Mouse (Mus musculus) T-cell, adult 2 months (primary cell): ENCODE measurements around the gene Lpxn.
A peak's percentile ranks its signal among the peaks of the same experiment; 100 is the strongest.

Experiments used
- DNase-seq: peaks from one replicate; pipeline ENCODE4 v3.0.0; 2022; ENCODE audit warnings: low spot score

The Lpxn gene

DNA sequence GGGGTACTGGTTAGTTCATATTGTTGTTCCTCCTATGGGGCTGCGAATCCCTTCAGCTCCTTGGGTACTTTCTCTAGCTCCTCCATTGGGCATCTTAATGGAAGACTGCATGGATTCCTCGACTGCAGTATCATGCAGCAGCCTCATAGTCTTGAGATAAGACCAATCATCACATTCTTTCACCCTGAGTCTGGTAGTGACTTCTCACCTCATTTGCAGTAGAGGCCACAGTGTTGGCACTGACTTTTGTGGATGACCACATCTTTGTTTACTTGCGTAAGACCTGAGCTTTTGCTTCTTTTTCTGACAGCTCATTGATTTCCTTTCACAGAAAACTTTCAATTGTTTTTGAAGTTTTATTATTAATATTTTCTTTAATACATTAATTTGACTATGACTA, 9.7 kb downstream of the Lpxn start:
- DNase-seq: no peak

- peak; percentile 29 for DNase-seq
Observed at GRCm38 (mm10) chr19:12806214-12806613, 10.2 kb downstream of the Lpxn start.

DNA sequence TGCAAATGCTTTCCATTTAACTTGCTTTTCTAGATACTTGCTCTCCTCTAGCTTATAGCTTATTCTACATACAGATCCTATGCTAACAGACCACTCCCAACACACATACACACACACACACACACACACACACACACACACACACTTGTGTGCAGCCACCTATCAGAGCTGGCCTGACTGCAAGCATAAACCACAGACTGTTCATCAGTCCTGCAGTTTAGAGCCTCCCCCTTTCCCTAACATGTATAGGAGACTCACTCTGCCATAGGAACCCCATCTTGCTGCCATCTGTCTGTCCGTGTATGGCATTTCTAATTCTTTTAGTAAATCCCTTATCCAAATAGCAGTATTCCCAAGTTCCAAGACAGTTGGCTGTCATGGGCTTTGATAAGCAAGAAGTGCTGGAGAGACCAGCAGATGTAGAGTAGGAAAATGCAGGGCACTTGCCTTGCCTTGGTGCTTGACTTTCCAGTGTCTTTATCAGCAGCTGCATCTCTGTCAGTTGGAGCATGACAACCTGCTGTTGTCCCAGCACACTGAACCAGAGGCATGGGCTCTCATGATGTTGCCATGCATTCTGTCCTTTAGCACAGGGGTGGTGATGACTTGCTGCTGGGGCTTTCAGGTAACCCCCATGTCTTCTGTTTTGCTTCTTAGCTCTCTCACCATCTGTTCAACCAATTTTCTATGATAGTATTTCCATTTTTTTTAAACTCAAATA, 16.8 kb downstream of the Lpxn start:
- DNase-seq: no peak

GRCm38 (mm10) chr19:12813883-12814282, 17.9 kb downstream of the Lpxn start:
- DNase-seq: no peak

DNA sequence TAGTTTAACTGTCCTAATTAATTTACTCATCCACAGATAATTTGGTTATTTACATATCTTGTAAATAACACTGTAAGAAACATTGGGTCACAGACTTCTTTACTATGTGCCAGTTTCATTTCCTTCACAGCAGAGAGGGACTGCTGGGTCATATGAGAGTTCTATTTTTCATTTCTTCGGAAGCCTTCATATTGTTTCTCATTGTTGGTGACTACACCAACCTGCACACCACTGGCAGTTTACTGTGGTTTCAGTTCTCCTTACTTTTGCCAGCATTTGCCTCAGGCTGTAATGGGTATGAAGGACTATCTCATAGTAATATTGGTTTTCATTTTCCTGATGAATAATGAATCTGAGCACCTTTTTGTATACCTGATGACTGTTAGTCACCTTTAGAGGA, 22.5 kb downstream of the Lpxn start:
- no peak for DNase-seq

- DNase-seq: peak; percentile 53
Observed at GRCm38 (mm10) chr19:12820383-12820782, 24.4 kb downstream of the Lpxn start.

DNA sequence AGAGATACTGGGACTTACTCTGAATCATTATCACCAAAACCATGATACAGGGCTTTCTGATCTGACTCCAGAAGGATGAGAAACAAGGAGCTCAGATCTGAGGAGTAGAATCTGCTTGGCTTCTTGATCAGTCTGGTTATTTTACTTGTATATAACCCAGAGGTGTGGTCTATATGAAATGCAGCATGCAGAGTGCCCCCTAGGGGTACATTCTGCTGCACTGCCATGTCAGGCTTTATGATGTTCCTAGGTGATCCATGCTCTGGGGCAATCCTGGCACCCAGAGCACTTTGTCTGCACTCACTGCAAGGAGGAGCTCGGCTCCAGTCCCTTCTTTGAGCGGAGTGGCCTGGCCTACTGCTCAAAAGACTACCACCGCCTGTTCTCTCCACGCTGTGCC, 28.6 kb downstream of the Lpxn start:
- DNase-seq: no peak

- no peak for DNase-seq
Observed at GRCm38 (mm10) chr19:12830823-12831430, 34.9 kb downstream of the Lpxn start.

DNA sequence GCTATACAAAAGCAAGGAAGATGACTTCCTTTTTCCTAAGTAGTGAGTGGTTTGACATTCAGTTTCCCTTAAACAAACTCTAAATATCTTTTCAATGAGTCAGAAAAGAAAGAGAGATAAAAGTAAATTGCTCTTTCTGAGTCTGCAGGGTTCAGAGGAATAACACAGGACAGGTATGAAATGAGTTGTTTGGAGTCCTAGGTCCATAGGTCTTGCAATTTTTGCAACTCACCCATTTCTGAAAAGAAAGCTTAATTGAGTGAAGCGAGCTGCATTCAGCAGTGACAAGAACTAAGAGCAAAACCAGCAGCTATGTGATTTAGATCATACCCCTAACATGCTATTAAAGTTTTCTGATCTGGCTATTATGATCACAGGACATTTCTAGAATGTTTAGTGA, 35.6 kb downstream of the Lpxn start:
- DNase-seq: no peak

GRCm38 (mm10) chr19:12833625-12834024, 37.6 kb downstream of the Lpxn start:
- DNase-seq: peak; percentile 78

DNA sequence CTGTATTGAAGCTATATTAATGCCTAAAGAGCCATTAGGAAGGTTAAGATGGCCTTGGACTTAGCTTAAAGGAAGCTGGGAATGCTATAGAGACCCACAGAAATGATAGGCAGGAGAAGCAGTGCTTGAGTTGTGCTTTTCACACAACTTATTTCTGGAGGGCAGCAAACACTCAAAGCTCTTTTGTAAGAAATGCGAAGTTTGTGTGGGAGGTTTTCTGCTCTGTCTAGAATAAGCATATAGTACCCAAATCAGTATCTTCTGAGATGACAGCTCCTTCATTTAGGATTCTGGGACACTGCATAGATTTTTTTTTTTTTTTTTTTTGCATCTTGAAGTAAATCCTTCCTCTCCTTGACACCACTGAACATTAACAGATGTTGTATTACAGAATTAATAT, 42.5 kb downstream of the Lpxn start:
- no peak for DNase-seq

- no peak for DNase-seq
Observed at GRCm38 (mm10) chr19:12846382-12846781, 50.4 kb downstream of the Lpxn start, which contains the start of gene Gm5244. Gene Gm5244, plus strand, starts transcription at chr19:12846682.

DNA sequence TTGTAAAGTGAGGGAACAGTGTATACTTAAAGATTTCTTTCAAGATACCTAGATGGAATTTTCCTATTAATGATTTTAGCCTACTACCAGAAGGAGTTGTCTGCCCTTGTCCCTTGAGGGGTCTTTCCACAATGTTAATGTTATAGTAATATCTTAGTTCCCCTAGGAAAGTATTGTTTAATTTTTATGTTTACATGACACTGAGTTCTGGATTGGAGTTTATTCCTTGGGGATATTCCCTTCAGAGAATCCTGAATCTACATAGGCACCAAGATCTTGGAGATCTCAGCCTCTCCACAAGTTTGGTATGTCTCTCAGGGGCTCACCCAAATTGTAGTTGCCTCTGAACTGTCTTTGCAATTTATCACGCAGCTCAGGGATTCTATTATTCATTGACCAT, 61.0 kb downstream of the Lpxn start, which contains the start of gene Olfr1444:
TSS of gene Olfr1444 (plus strand) at position 301 of the 400 bp plus-strand sequence.
- no peak for DNase-seq
